Mouse (Mus musculus) megakaryocyte, adult 5-6 weeks (primary cell): ENCODE measurements around the gene Ano3. TPM values are rescaled to one million over a fixed set of nuclear protein-coding genes. Genes with fewer than 3 reads are reported as not detected.

Experiments used
- total RNA-seq, 2 experiments: library from RNA; stranded (forward) in 1 of 2; stranded (reverse) in 1 of 2; fragments of 153-499, 151-499 nt in 1 of 2; fragments of 221-1000, 200-1000 nt in 1 of 2; gene quantifications; 2 replicates each; pipeline versions ENCODE4 v1.2.3 to v1.2.4; 2015 to 2017

Ano3 gene
- total RNA-seq, 2 experiments from 2014 or later: not detected

Other genes with a start within 250 kb of the Ano3 start
- not detected in 2 replicates for gene Muc15, start 229.6 kb downstream of the Ano3 start, total RNA-seq (2015)
- not detected in 2 replicates for gene Muc15, start 229.6 kb downstream of the Ano3 start, total RNA-seq (2017)
- not detected in 2 replicates for gene Gm13941, start 155.1 kb upstream of the Ano3 start, total RNA-seq (2015)
- not detected in 2 replicates for gene Gm13941, start 155.1 kb upstream of the Ano3 start, total RNA-seq (2017)
- gene Gm15130, start 202.0 kb upstream of the Ano3 start, total RNA-seq (2015): not detected in 2 replicates
- gene Gm15130, start 202.0 kb upstream of the Ano3 start, total RNA-seq (2017): not detected in 2 replicates